Mouse (Mus musculus) limb, embryonic 13.5 days (tissue): Measurements from ENCODE around the gene 4931428L18Rik. TPM values are rescaled to one million over a fixed set of nuclear protein-coding genes. Genes with fewer than 3 reads are reported as not detected.

ENCODE experiments used
- ATAC-seq: fragments of 200-750 bp; cut with Nextera tagmentation; 2 replicates; pipeline ENCODE4 v1.8.0; 2017; ENCODE audit warnings: low read depth, moderate number of reproducible peaks, moderate TSS enrichment; ENCODE audit not compliant: low FRiP score
- H3K27ac ChIP-seq: fragments of 300-500 bp; sonication (generic); 2 replicates; pipeline ENCODE4 v1.5.1; 2015; ENCODE audit warnings: inconsistent platforms, mild to moderate bottlenecking, moderate library complexity
- H3K27me3 ChIP-seq: fragments of 300-500 bp; sonication (generic); 2 replicates; pipeline ENCODE4 v1.6.1; 2015; ENCODE audit warnings: mild to moderate bottlenecking, inconsistent platforms
- H3K36me3 ChIP-seq: fragments of 300-500 bp; sonication (generic); 2 replicates; pipeline ENCODE4 v1.6.1; 2015; ENCODE audit warnings: inconsistent platforms, mild to moderate bottlenecking, moderate library complexity
- H3K4me1 ChIP-seq: fragments of 300-500 bp; sonication (generic); 2 replicates; pipeline ENCODE4 v1.6.1; 2015; ENCODE audit warnings: inconsistent platforms
- H3K4me2 ChIP-seq: fragments of 300-500 bp; sonication (generic); replicated peaks from 2 replicates; pipeline ENCODE4 v1.6.1; 2015; ENCODE audit warnings: inconsistent platforms, mild to moderate bottlenecking, moderate library complexity
- H3K4me3 ChIP-seq: fragments of 300-500 bp; sonication (generic); 2 replicates; pipeline ENCODE4 v1.5.1; 2015; ENCODE audit warnings: moderate library complexity, mild to moderate bottlenecking, inconsistent platforms
- H3K9ac ChIP-seq: fragments of 300-500 bp; sonication (generic); 2 replicates; pipeline ENCODE4 v1.6.1; 2015; ENCODE audit warnings: mild to moderate bottlenecking, inconsistent platforms
- H3K9me3 ChIP-seq: fragments of 300-500 bp; sonication (generic); 2 replicates; pipeline ENCODE4 v1.6.1; 2016; ENCODE audit warnings: inconsistent platforms
- WGBS: fragments of 180-500 bp; shearing (Covaris S2); methylation state at CpG from one replicate; pipeline ENCODE4 v1.1.7; 2015; 5-methylcytosine and 5-hydroxymethylcytosine counted together
- polyA plus RNA-seq: library from polyadenylated mRNA; unstranded; fragments of >200 nt; fragmentation: Nextera tagmentation; extraction: Ambion mirVana; gene quantifications from 2 replicates; pipeline ENCODE4 v1.2.1, GENCODE M21; 2015

The 4931428L18Rik gene
- polyA plus RNA-seq, 1 experiment from 2014 or later: not detected

DNA sequence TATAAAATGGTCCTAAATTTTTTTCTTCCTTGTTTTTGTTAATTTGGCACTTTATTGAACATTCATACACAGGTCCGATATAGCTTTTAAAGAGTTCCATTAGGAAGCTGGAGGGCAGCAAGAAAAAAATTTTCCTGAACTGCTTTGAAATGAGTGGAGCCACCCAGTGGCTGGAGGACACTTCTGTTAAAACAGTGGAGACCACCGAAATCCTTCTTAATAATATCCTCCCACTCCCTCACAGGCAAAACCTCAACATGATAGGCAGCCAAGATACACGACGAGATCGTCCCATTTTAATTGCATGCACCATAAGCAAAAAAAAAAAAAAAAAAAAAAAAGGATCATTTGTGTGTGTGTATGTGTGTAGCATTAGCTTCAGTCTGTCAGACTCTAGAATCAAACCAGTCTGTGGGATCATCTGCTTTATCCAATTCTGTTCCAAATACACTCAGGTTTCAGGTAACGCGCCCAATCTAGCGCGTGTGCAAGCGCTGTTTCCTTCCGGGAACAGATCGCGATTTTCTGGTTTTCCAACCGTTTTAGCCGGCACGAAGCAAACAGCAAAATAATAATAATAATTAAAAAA, 274.0 kb downstream of the 4931428L18Rik start:
- WGBS: 1% methylated on average over 16 of the region's 16 CpGs
- H3K27ac ChIP-seq: peak overlapping the region; percentile 100
- no peak for ATAC-seq

More for the DNA sequence above, 274.0 kb downstream of the 4931428L18Rik start:
- Histone ChIP-seq H3K9me3 (no peaks in the 10 kb centered on the region), H3K4me2 (peak overlapping the region; percentile 60), H3K4me1 (peaks cover 18% of the 10 kb centered on the region), H3K9ac (peak overlapping the region; percentile 98), H3K4me3 (peak overlapping the region; percentile 74), H3K27me3 (no peaks in the 10 kb centered on the region), H3K36me3 (peaks cover 22% of the 10 kb centered on the region)

Other genes starting within 250 kb of the 4931428L18Rik start
- gene AC153137.1, start 244.7 kb downstream of the 4931428L18Rik start, polyA plus RNA-seq: not detected in 2 replicates
- gene Lgsn, start 46.3 kb downstream of the 4931428L18Rik start, polyA plus RNA-seq: not detected in 2 replicates
- not detected in 2 replicates for gene Pih1d3, start 154 bp upstream of the 4931428L18Rik start, polyA plus RNA-seq